Mouse (Mus musculus) midbrain, postnatal 0 days (tissue): ENCODE measurements at regions not wholly inside any gene's neighbourhood (a gene's known extent, or its start where the extent isn't known, plus 50 kb on each side); places are given as distances from the start of the nearest gene placed in this dataset.
A peak's percentile ranks its signal among the peaks of the same experiment; 100 is the strongest.

ENCODE experiments used
- ATAC-seq: fragments of 200-750 bp; cut with Nextera tagmentation; 2 replicates; pipeline ENCODE4 v1.8.0; 2017; ENCODE audit warnings: moderate number of reproducible peaks, mild to moderate bottlenecking, moderate TSS enrichment, moderate library complexity; ENCODE audit not compliant: low FRiP score
- DNase-seq: peaks from one replicate; pipeline ENCODE4 v3.0.0-alpha.2; 2015; ENCODE audit warnings: low spot score
- H3K27ac ChIP-seq: fragments of 300-500 bp; sonication (generic); 2 replicates; pipeline ENCODE4 v1.5.1; 2014; ENCODE audit warnings: low read depth, mild to moderate bottlenecking, low read length, mixed read lengths
- H3K27me3 ChIP-seq: fragments of 300-500 bp; sonication (generic); 2 replicates; pipeline ENCODE4 v1.6.1; 2014; ENCODE audit warnings: low read length, control low read depth, mixed read lengths; ENCODE audit not compliant: insufficient read depth
- H3K36me3 ChIP-seq: fragments of 300-500 bp; sonication (generic); 2 replicates; pipeline ENCODE4 v1.6.1; 2014; ENCODE audit warnings: low read length, control low read depth, mixed read lengths; ENCODE audit not compliant: insufficient read depth
- H3K4me1 ChIP-seq: fragments of 300-500 bp; sonication (generic); 2 replicates; pipeline ENCODE4 v1.6.1; 2014; ENCODE audit warnings: mild to moderate bottlenecking, control low read depth, antibody characterized with exemption, low read length, mixed read lengths; ENCODE audit not compliant: insufficient read depth
- H3K4me2 ChIP-seq: fragments of 300-500 bp; sonication (generic); 2 replicates; pipeline ENCODE4 v1.6.1; 2014; ENCODE audit warnings: low read depth, mild to moderate bottlenecking, low read length, mixed read lengths; ENCODE audit not compliant: poor library complexity, severe bottlenecking
- H3K4me3 ChIP-seq: fragments of 300-500 bp; sonication (generic); 2 replicates; pipeline ENCODE4 v1.5.1; 2014; ENCODE audit warnings: low read depth, mild to moderate bottlenecking, low read length, moderate library complexity
- H3K9ac ChIP-seq: fragments of 300-500 bp; sonication (generic); replicated peaks from 2 replicates; pipeline ENCODE4 v1.6.1; 2014; ENCODE audit warnings: mild to moderate bottlenecking, low read length, moderate library complexity, mixed read lengths; ENCODE audit not compliant: poor library complexity, severe bottlenecking
- H3K9me3 ChIP-seq: fragments of 300-500 bp; sonication (generic); 2 replicates; pipeline ENCODE4 v1.6.1; 2016; ENCODE audit warnings: low read length, control low read depth
- CTCF ChIP-seq: IDR thresholded peaks from 2 replicates; pipeline ENCODE4 v1.5.1; 2016; ENCODE audit warnings: antibody characterized with exemption, mild to moderate bottlenecking
- WGBS: fragments of 180-500 bp; shearing (Covaris S2); extraction: QIAGEN DNeasy Blood & Tissue Kit; methylation state at CpG from one replicate; pipeline ENCODE4 v1.1.7; 2014; 5-methylcytosine and 5-hydroxymethylcytosine counted together

- no peak for DNase-seq
- WGBS: 86% methylated on average over 1 of the region's 1 CpGs
- no peaks in the 10 kb centered on the region for H3K36me3 ChIP-seq
- no peaks in the 10 kb centered on the region for H3K4me1 ChIP-seq
- no peak overlapping the region for H3K9ac ChIP-seq
- no peak for TF ChIP-seq CTCF
- no peaks in the 10 kb centered on the region for H3K27me3 ChIP-seq
- H3K27ac ChIP-seq: no peak overlapping the region
- peak; percentile 44; the same call in 1 of the 2 replicates for ATAC-seq
- H3K4me3 ChIP-seq: no peak overlapping the region
- no peak overlapping the region for H3K4me2 ChIP-seq
- no peaks in the 10 kb centered on the region for H3K9me3 ChIP-seq
Measured at GRCm38 (mm10) chr11:12859344-12859930, 394.7 kb upstream of the Cobl start.

GRCm38 (mm10) chr11:12858274-12858884 lies 393.6 kb upstream of the Cobl start:
- H3K4me2 ChIP-seq: no peak overlapping the region
- no peak overlapping the region for H3K4me3 ChIP-seq
- H3K27ac ChIP-seq: no peak overlapping the region
- H3K36me3 ChIP-seq: no peaks in the 10 kb centered on the region
- DNase-seq (no peak), ATAC-seq (peak; percentile 38; the same call in 1 of the 2 replicates)
- no peaks in the 10 kb centered on the region for H3K9me3 ChIP-seq
- no peak for TF ChIP-seq CTCF
- H3K4me1 ChIP-seq: no peaks in the 10 kb centered on the region
- no peaks in the 10 kb centered on the region for H3K27me3 ChIP-seq
- H3K9ac ChIP-seq: no peak overlapping the region
- 94% methylated on average over 2 of the region's 2 CpGs for WGBS

GRCm38 (mm10) chr11:12857358-12858199 lies 392.8 kb upstream of the Cobl start:
- Histone ChIP-seq H3K27ac (no peak overlapping the region), H3K4me1 (no peaks in the 10 kb centered on the region), H3K4me3 (no peak overlapping the region), H3K36me3 (no peaks in the 10 kb centered on the region), H3K9me3 (no peaks in the 10 kb centered on the region), H3K27me3 (no peaks in the 10 kb centered on the region), H3K4me2 (no peak overlapping the region), H3K9ac (no peak overlapping the region)
- DNase-seq: no peak
- ATAC-seq: peak; percentile 62; the same call in 1 of the 2 replicates
- TF ChIP-seq CTCF: no peak
- WGBS: 82% methylated on average over 6 of the region's 6 CpGs

- Histone ChIP-seq H3K27me3 (no peaks in the 10 kb centered on the region), H3K27ac (no peak overlapping the region), H3K9ac (no peak overlapping the region), H3K4me2 (no peak overlapping the region), H3K9me3 (no peaks in the 10 kb centered on the region), H3K4me3 (no peak overlapping the region), H3K36me3 (no peaks in the 10 kb centered on the region), H3K4me1 (no peaks in the 10 kb centered on the region)
- ATAC-seq: no peak
- no peak for DNase-seq
- no peak for TF ChIP-seq CTCF
Measured at GRCm38 (mm10) chr11:12847793-12848192, 383.0 kb upstream of the Cobl start.

- Histone ChIP-seq H3K27me3 (no peaks in the 10 kb centered on the region), H3K4me1 (no peaks in the 10 kb centered on the region), H3K9ac (no peak overlapping the region), H3K9me3 (no peaks in the 10 kb centered on the region), H3K4me2 (no peak overlapping the region), H3K4me3 (no peak overlapping the region), H3K36me3 (no peaks in the 10 kb centered on the region), H3K27ac (no peak overlapping the region)
- no peak for ATAC-seq
- DNase-seq: no peak
- no peak for TF ChIP-seq CTCF
Measured at GRCm38 (mm10) chr11:12843631-12844423, 379.1 kb upstream of the Cobl start.
